Mouse (Mus musculus) CD4-positive, CD25-positive, alpha-beta regulatory T cell, adult 2 months (primary cell): ENCODE data around the gene Atp8b4.

Experiments used
- DNase-seq: peaks from one replicate; pipeline ENCODE4 v3.0.0-alpha.2; 2012; ENCODE audit warnings: low read depth, low spot score

Gene Atp8b4

DNA sequence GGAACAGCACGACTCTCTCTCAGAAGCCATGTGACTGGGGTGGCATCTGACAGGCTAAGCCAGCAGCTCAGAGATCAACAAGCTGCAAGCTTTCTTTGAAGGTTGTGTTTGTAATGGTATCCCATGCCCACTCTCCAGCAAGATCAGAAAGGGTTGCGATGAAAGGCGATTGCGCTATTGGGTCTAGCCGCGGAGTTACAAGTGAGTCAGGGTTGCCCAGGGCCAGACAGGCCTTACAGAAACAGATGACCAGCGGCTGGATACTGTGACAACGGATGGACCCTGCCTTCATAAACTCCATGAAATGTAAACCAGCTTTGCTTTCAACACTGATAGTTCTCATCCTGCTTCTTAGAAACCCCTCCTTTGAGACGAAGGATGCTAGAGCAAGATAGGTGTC is 66.2 kb downstream of the Atp8b4 start:
- no peak for DNase-seq

DNA sequence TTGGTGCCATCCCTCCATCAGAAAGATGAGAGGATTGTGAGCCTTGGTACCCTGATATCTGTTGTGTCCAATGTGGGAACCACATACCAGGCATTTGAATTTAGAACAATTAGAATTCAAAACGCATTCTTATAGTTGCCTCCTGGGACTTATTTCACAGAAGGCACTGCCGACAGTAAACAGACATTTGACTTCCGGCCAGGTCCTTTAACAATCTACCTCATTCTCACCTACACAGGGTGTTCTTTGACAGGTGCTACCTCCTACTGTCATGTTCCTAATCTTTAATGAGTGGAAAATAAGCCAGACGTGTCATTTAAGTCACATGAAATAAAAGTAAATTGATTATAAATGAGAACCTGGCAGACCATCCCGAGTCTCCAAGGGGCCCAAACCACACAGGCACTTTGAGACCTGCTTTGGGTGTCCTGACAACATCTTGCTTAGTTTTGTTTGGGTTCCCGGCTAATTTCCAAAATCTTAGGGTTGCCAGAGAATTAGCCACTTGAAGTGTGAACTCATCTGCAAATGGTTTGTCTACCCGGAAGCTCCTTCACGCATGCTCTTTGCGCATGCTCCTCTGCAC is 67.9 kb downstream of the Atp8b4 start:
- no peak for DNase-seq

DNA sequence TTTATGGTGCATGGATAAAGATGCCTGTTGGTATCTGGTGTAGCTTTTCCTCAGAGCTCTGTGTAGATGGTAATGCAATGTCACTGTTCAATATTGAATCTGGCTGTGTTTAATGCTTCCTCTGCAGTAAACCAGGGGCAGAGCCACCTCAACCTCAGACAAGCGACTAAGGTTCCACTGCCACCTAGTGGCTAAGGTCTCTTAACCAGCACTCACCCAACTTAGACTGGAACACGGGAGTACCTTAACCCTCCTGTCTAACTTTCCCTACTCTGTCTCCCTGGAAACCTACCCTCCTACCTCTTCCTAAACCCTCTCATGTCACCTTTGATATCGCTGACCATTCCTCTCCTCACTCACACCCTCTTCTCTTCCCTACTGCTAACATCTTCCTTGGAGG is 71.2 kb downstream of the Atp8b4 start:
- peak; percentile 67 for DNase-seq

DNA sequence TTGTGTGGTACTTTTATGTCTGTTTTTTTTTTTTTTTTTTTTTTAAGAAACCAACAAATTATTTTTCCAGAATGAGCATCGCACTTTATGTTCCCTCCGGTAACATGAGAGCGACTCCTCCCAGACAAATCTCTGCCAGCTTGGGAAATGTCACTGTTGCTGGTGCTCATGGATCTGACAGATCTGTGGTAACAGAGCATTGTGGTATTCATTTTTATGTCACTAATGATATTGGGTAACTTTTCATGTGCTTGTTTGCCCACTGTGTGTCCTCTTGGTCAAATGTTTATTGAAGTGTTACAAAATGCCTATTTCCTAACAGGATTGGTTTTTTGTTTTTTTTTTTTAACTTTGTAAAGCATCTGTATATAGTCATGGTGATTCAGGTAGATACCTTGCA is 75.3 kb downstream of the Atp8b4 start:
- DNase-seq: no peak

DNA sequence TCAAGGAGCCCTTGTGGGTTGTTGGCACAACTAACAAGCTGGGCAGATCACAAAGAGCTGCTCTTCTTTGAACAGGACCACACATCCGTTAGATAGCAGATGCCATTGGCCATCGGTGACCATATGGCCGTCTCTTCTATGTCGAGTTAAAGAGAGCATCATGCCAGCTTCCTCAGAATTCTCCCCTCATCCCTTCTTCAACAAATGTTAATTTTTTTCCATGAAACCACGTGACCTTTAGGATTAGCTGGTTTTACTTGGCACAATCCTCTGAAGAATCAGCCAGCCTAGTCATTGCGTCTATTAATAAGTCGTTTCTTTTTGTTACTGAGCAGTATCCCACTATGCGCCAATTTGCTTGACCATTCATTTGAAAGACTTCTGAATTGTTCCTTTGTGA is 75.8 kb downstream of the Atp8b4 start:
- no peak for DNase-seq

DNA sequence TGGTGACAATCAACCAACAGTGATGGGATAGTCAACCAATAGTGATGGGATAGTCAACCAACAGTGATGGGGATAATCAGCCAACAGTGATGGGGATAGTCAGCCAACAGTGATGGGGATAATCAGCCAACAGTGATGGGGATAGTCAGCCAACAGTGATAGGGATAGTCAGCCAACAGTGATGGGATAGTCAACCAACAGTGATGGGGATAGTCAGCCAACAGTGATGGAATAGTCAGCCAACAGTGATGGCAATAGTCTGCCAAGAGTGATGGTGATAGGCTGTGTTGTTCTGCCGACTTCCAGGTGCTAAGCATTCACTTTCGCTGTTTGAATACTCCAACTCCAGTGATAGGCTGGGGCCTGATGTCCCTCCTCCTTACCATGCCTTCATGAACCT is 79.6 kb downstream of the Atp8b4 start:
- DNase-seq: no peak

DNA sequence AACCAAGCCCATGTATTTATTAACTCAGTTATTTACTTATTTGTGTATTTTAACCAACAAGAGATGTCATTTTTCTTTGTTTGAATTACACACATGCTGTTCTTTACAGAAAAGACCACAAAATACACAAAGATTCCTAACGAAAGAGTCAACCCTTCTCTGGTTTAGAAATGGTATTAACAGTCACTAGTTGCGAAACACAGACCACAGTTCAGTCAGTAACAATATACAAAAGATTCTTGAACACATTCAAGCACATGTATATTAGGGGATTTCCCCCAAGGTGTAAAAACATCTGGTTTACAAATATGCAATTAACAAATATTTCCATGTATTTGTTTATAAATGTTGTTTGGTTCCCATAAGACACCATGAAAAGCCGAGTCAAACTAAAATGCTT is 81.6 kb downstream of the Atp8b4 start:
- DNase-seq: no peak

DNA sequence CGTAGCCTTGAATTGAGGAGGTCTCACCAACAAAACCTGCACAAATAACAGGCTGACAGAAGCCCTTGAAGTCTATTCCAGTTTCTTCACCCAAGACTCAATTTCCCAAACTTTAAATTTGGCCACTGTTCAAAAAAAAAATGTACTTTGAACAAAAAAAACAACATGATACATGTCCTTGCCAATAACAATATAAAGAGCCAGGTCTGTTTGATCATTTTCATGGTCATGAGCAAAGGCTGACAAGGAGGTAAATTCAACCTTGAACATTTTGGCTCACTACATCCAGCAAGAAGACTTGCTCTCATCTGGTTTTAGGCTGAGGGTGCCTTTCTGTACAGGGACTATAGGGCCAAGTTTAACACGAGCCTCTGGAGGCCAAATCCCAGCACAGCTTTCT is 83.7 kb downstream of the Atp8b4 start:
- no peak for DNase-seq

DNA sequence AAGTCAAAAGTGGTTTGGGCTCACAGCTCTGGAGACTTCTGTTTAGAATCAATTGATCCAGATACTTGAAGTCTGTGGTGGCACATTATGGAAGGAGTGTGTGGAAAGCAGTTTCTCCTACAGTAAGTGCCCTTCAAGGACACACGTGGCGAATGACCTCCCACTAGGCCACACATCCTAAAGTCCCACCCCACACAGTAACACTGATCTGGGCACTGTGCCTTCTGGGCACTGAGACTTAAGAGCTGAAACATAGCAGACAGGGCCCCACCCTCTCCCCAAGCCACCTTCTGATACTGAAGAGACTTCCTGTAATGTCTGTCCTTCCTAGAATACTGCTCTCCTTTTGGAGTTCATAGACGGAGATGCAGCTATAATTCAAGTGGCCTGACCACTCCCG is 84.5 kb downstream of the Atp8b4 start:
- DNase-seq: no peak

DNA sequence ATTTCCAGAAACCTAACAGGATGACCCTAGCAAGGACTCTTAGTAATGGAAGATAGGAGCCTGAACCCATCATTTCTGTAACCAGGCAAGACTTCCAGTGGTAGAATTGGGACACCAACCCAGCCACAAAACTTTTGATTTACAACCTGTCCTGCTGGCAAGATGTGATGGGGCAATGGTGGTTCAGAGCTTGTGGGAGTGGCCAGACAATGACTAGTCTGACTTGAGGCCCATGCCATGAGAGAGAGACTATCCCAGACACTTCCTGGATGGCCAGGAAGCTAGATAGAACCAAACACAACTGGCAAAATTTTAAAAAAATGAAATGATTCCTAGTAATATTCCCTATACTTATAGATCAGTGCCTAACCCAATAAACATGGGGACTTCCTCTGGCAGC is 87.7 kb downstream of the Atp8b4 start:
- no peak for DNase-seq

DNA sequence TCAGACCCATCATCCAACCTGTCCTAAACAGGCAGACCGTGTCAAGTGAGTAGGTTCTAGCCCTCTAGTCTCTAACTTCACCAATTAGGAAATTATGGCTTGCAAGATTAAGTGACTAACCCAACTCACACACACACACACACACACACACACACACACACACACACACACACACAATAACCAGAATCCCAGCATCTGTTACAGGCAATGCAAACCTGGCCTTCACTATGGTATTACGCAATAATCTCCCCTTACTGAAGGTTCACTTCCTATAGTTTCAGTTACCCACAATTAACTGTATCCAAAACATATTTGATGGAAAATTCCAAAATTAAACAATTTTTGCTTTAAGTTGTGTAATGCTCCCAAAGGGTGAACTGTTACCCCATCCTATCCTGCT is 101.0 kb downstream of the Atp8b4 start:
- DNase-seq: no peak

DNA sequence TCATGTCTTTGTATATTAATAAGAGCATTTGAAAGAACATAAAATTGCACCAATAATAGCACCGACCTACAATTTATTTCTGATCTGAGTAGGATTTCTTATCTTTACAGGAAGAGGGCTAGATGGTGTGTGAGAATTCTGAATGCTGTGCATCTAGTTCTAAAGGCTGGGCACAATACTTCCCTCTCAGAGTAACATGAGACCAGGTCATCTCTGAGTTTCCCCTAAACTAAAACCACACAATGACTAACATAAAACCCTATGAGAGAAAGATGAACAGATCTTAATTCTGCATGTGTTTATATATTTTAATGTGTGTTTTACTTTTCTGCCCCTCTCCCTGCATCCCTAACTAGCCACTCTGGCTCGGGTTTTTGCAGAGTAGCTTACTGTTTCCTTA is 101.5 kb downstream of the Atp8b4 start:
- no peak for DNase-seq

DNA sequence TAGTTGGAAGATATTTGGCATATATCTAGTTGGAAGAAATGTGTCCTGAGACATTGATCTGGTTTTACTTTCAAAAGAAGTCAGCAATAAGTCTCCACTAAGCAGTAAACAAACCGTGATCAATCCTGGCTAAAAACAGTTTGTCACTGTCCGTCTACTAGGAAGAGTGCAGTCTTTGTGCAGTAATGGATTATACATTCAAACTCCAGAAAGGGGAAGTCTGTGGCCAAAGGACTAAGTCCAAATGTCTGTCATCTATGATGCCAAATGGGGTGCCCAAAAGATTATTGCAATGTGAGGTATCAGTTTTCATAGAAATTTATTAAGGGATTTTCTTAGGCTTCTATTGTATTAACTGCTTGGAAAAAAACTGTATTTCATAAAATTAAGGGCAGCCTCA is 102.3 kb downstream of the Atp8b4 start:
- no peak for DNase-seq

DNA sequence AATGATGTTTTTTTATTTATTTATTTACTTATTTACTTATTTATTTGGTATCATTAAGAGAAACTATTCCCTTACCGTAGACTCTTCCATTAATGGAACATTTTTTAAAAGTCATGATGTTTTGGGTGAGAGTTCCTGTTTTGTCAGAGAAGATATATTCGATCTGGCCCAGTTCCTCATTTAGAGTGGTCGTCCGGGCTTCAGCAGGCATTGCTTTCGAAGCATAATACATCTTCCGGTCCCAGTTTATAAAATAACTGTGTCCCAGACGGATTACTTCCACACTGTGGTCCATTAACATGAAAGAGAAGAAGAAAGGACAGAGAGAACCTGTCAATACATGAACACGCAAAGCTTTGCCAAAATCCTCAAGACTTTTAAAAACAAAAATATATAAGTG is 103.0 kb downstream of the Atp8b4 start:
- no peak for DNase-seq

DNA sequence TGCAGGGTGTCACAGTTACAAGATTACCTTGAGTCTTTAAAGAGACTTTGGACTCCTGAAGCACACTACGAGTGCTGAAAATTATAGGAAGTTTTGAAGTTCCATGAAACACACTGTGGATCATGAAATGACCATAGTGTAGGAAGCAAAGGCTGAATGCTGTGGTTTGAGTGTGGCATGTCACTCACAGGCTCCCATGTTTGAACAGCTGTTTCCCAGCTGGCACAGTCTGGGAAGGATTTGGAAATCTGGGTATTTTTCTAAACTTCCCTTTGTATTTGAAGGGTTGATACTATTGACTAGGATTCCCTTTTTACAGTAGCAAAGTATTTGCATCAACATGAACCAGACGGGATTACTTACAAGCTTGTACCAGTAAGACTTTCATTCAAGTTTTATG is 105.5 kb downstream of the Atp8b4 start:
- DNase-seq: no peak

DNA sequence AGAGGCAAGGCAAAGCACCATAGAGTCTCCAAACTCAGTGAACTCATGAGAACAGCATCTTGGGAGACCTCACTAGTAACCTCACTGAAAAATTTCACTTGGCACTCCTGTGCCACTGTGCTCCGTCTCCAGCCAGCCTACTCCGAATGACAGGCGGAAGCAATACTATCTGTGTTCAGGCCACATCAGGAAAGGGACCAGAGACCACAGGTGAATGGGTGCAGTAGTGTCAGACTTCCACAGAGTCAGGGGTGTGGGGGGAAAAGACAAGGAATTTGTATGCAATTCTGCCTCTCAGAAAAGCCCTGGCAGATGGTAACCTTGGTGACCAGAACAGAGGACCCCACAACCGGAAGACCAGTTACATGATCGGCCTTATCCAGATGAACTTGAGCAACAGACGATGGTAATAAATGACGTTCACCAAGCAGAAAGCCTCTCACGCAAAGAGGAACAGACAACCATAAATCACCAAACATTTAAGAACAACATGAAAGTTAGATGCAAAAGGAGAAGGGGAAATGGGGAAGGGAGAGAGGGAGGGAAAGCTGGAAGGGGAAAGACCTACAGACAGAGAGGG is 112.9 kb downstream of the Atp8b4 start:
- DNase-seq: no peak

DNA sequence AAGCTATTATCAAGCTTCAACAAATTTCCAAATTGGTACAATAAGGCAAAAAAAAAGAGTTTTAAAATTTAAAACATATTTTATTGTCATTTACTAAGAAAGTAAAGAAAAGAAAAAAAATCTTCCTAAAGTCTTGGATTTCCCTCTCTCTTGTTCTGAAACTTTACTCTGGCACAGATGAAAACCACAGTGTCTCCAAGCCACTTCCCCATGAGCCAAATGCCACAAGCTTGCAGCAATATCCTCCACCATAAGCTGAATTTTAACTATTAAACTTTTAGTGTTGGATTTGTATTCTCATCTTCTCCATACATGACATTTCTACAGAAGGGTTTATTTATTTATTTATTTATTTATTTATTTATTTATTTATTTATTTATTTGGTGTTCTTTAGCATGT is 114.4 kb downstream of the Atp8b4 start:
- DNase-seq: no peak

DNA sequence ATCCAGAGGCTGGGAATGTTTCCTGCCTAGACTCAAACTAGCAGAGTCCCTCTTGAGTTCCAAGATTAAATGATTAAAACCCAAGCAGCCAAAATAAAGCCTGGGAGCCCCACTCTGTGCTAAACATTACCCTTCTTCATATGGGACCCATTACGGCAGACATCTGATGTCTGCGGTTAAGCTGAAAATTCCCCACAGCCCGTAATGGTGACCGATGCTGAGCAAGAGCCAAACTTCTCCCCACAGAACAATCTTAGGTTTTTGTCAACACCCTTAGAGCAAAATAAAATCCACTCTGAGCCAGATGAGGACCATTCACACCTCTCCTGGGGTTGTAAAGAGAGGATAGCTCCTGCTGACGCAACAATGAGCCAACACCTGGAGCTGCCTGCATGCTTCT is 120.2 kb downstream of the Atp8b4 start:
- no peak for DNase-seq

DNA sequence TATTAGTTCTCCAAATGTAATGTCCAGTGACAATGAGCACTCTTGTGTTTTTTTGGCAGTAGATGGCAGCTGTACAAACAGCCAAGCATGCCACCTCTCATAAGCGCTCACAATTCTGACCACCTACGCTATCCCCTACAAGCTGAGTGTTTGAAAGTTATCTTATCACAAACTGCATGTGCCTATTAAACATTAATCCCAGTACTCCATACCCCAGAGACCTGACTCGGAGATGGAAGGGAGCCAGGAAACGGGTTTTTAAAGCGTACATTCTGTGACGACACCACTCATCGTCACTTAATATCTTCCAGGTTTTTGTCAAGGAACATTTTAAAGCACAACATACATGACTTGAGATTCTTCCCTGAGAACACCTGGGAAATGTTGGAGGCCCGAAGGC is 128.8 kb downstream of the Atp8b4 start:
- DNase-seq: no peak

DNA sequence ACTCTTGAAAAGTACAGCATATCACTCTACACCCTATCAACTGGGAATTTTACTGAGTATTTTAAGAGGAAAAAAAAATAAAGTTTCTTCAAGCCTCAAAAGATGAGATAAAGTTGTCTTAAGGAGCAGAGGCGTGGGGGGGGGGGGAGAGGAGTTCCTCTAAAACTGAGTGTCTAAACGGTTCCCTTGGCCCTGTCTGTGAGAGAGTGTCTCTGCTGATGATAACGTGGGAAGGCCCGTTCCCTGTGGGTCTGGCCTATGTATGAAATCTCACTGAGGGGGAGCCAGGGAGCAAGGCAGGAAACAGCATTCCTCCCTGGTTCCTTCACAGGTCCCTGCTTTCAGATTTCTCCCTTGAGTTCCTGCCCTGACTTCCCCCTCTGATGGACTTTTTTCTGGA is 130.7 kb downstream of the Atp8b4 start:
- DNase-seq: no peak

DNA sequence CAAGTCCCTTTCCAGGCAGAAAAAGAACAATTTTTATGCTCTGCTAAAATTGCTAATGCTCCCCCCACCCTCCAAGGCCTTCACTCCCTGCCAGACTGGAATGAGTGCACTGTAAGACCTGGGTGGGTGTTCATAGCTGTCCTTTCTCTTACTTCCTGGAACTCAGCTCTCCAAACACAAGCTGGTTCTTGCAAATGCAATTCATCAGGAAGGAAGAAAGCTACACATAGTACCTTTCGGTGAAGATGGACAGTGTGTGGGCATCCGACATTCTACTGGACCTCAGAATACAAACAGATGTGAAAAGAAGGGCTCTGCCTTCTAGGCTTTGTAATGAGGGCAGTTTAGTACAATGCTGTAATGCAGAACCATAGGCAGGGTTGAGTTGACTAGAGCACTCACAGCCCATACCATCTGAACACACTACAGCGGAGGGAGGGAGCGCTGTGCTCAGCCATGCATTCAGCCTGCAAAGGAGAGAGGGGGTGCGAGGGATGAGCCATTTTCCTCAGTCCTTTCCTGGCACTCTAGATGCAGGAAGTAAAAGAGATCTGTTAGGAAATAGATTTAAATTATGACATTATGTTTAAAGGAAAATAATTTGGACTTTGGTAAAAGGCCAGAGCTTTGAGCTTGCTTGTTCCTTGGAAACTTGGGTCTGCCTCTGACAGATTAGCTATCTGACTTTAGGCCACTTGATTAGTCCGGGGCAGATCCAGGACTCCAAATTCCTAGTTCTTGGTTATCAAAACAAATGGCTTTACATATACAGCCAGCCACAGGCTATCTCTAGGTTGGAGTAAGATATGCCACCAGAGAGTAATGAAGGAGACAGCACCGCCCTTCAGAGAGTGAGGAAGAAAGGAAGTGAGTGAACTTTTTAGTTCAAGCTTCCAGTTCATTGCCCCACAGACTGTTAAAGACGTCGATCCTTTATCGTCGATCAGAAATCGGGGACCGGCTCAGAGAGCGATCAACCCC is 136.4 kb downstream of the Atp8b4 start:
- DNase-seq: no peak

DNA sequence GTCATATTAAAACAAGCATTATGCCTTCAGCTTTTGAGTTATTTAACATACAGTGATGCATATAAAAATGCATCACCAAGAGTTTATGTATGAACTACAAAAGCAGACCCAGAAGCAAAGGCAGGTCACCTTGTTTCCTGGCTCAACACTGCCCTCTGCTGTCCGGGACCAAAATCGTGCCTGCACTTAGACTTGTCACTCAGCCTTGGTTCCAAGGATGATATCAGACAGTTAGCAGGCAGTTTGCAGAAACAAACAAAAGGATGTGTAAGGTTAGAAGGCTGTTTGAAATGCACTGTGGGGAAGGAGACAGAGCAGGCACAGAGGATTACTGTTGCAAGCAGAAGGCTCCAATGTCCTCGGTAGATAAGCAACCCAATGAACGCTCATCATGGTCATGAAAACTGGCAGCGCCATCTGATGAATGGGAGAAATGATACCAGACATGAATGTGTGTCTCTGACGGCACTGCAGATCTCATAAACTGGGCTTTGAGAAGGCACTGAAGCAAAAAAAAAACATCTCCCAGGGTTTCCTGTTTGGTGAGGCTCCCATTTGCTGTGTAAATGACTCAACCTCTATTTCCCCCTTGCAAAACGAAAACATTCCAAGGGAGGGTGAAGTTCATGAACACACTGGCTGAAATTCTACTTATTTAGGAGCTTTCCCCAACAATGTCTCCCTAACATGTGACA is 137.3 kb downstream of the Atp8b4 start:
- DNase-seq: peak; percentile 80
